ENCODE assay signal across 11 mouse cellular contexts in genomic region chr6:18013346-18013745, GRCm38 (mm10).
"Had no signal": no experiment of that assay in that cellular context is flagged by ENCODE, and none has a peak within 500 bp of the region (broad histone marks: within the 10 kb centered on the region; RNA-seq: fewer than 3 reads in every experiment).

No protein-coding gene starts in this region.

- H3K9ac ChIP-seq: liver, embryonic 15.5 days; midbrain, embryonic 13.5 days had no signal

- H3K27ac ChIP-seq: liver, embryonic 15.5 days; midbrain, embryonic 13.5 days; stomach, postnatal 0 days had no signal

- ATAC-seq: lung, postnatal 0 days; midbrain, embryonic 13.5 days had no signal

- H3K27me3 ChIP-seq: liver, embryonic 15.5 days; midbrain, embryonic 13.5 days had no signal

- DNase-seq: kidney, adult 2 months; kidney, postnatal 25 days; lung, adult 2 months; lung, postnatal 36 days; right cerebral cortex, postnatal 14 days; thymus, postnatal 25 days had no signal

- H3K4me3 ChIP-seq: liver, embryonic 15.5 days; midbrain, embryonic 13.5 days had no signal

- H3K36me3 ChIP-seq: liver, embryonic 15.5 days; midbrain, embryonic 13.5 days had no signal

- H3K4me1 ChIP-seq: liver, embryonic 15.5 days; midbrain, embryonic 13.5 days had no signal

- H3K4me2 ChIP-seq: liver, embryonic 11.5 days; liver, embryonic 15.5 days; midbrain, embryonic 13.5 days had no signal

- H3K9me3 ChIP-seq: liver, embryonic 15.5 days; midbrain, embryonic 13.5 days had no signal
